Mouse (Mus musculus) small intestine, adult 2 months (tissue): ENCODE data around the gene Fbxl16. TPM values are rescaled to one million over a fixed set of nuclear protein-coding genes. Genes with fewer than 3 reads are reported as not detected.

Experiments
- H3K27ac ChIP-seq: fragments of 200-500 bp; 2 replicates; pipeline ENCODE4 v1.5.1; 2012; ENCODE audit warnings: low read depth, low read length, control low read depth, inconsistent platforms; ENCODE audit not compliant: insufficient read depth
- H3K27me3 ChIP-seq: fragments of 200-500 bp; 2 replicates; pipeline ENCODE4 v1.6.1; 2012; ENCODE audit warnings: mild to moderate bottlenecking, moderate library complexity, low read length, inconsistent platforms; ENCODE audit not compliant: control insufficient read depth, insufficient read depth
- H3K36me3 ChIP-seq: fragments of 200-500 bp; 2 replicates; pipeline ENCODE4 v1.6.1; 2012; ENCODE audit warnings: mild to moderate bottlenecking, low read length, control low read depth, inconsistent platforms; ENCODE audit not compliant: control insufficient read depth, insufficient read depth
- H3K4me1 ChIP-seq: fragments of 200-500 bp; 2 replicates; pipeline ENCODE4 v1.6.1; 2012; ENCODE audit warnings: low read length, inconsistent platforms, mixed read lengths; ENCODE audit not compliant: control insufficient read depth, insufficient read depth, insufficient read length
- H3K4me3 ChIP-seq: fragments of 200-500 bp; 2 replicates; pipeline ENCODE4 v1.5.1; 2012; ENCODE audit warnings: low read depth, mild to moderate bottlenecking, control low read depth, inconsistent platforms, low read length, moderate library complexity
- CTCF ChIP-seq: fragments of 200-500 bp; IDR thresholded peaks from 2 replicates; pipeline ENCODE4 v1.5.1; 2012; ENCODE audit warnings: low read depth, mild to moderate bottlenecking, control low read depth, inconsistent platforms, low read length, moderate library complexity, mixed read lengths; ENCODE audit not compliant: insufficient replicate concordance, insufficient read length; ENCODE audit errors: extremely low read depth
- POLR2A ChIP-seq: fragments of 200-500 bp; IDR thresholded peaks from 2 replicates; pipeline ENCODE4 v1.6.1; 2012; ENCODE audit warnings: low read depth, mild to moderate bottlenecking, control low read depth, inconsistent platforms, low read length, moderate library complexity
- WGBS: fragments of 180-500 bp; shearing (Covaris S2); methylation state at CpG from one replicate; pipeline ENCODE4 v1.1.7; 2018; 5-methylcytosine and 5-hydroxymethylcytosine counted together
- polyA plus RNA-seq: library from polyadenylated mRNA; depleted of rRNA; stranded (reverse); fragments of >200 nt; gene quantifications from 2 replicates; pipeline ENCODE4 v1.2.3, GENCODE M21; 2012

The Fbxl16 gene
- polyA plus RNA-seq, 1 experiment, result 3.7 TPM

GRCm38 (mm10) chr17:25833961-25834594 is 25.2 kb downstream of the Fbxl16 start:
- no peaks in the 10 kb centered on the region for H3K27me3 ChIP-seq
- peak overlapping the region; percentile 80 for H3K4me3 ChIP-seq
- peak overlapping the region; percentile 99 for H3K27ac ChIP-seq
- TF ChIP-seq CTCF (no peak), POLR2A (no peak)
- 11% methylated on average over 6 of the region's 6 CpGs for WGBS
- H3K4me1 ChIP-seq, result peaks cover 49% of the 10 kb centered on the region
- H3K36me3 ChIP-seq, result peaks cover 21% of the 10 kb centered on the region

- Histone ChIP-seq H3K36me3 (peaks cover 25% of the 10 kb centered on the region), H3K4me3 (peak overlapping the region; percentile 80), H3K27me3 (no peaks in the 10 kb centered on the region), H3K27ac (no peak overlapping the region), H3K4me1 (peaks cover 52% of the 10 kb centered on the region)
- 37% methylated on average over 12 of the region's 12 CpGs for WGBS
- no peak for TF ChIP-seq POLR2A
Observed at GRCm38 (mm10) chr17:25834595-25835222, 25.8 kb downstream of the Fbxl16 start.

GRCm38 (mm10) chr17:25835301-25835700 is 26.4 kb downstream of the Fbxl16 start:
- TF ChIP-seq POLR2A, result no peak
- TF ChIP-seq CTCF, result no peak
- H3K4me3 ChIP-seq, result 0 out of 2 replicates have a peak overlapping the region, but pooled peaks have one; percentile 80
- WGBS, result 80% methylated on average over 7 of the region's 7 CpGs
- H3K4me1 ChIP-seq, result peaks cover 52% of the 10 kb centered on the region
- H3K27me3 ChIP-seq, result no peaks in the 10 kb centered on the region
- no peak overlapping the region for H3K27ac ChIP-seq
- peaks cover 29% of the 10 kb centered on the region for H3K36me3 ChIP-seq

GRCm38 (mm10) chr17:25835816-25836215 is 26.9 kb downstream of the Fbxl16 start:
- peaks cover 28% of the 10 kb centered on the region for H3K36me3 ChIP-seq
- H3K4me1 ChIP-seq, result peaks cover 50% of the 10 kb centered on the region
- no peaks in the 10 kb centered on the region for H3K27me3 ChIP-seq
- no peak overlapping the region for H3K4me3 ChIP-seq
- WGBS, result 89% methylated on average over 16 of the region's 16 CpGs
- TF ChIP-seq CTCF (no peak), POLR2A (no peak)
- H3K27ac ChIP-seq, result no peak overlapping the region

GRCm38 (mm10) chr17:25836397-25837075 is 27.7 kb downstream of the Fbxl16 start:
- H3K4me3 ChIP-seq, result peak overlapping the region; percentile 43
- peaks cover 28% of the 10 kb centered on the region for H3K36me3 ChIP-seq
- H3K4me1 ChIP-seq, result peaks cover 44% of the 10 kb centered on the region
- TF ChIP-seq POLR2A (no peak), CTCF (no peak)
- WGBS, result 23% methylated on average over 23 of the region's 23 CpGs
- H3K27ac ChIP-seq, result no peak overlapping the region
- H3K27me3 ChIP-seq, result no peaks in the 10 kb centered on the region

- WGBS, result 4% methylated on average over 29 of the region's 29 CpGs
- H3K4me3 ChIP-seq, result peak within 1 kb of the TSS; percentile 43
- H3K27ac ChIP-seq, result 0 out of 2 replicates have a peak within 1 kb of the TSS, but pooled peaks have one; percentile 4
Observed at GRCm38 (mm10) chr17:25837076-25837410, 28.2 kb downstream of the Fbxl16 start, which contains the start of gene Rhbdl1. Gene Rhbdl1 (minus strand): TSS chr17:25837295.

GRCm38 (mm10) chr17:25837533-25837932 is 28.6 kb downstream of the Fbxl16 start:
- Histone ChIP-seq H3K4me3 (no peak overlapping the region), H3K36me3 (peaks cover 35% of the 10 kb centered on the region), H3K4me1 (peaks cover 39% of the 10 kb centered on the region), H3K27ac (0 out of 2 replicates have a peak overlapping the region, but pooled peaks have one; percentile 4), H3K27me3 (no peaks in the 10 kb centered on the region)
- WGBS, result 80% methylated on average over 3 of the region's 3 CpGs
- TF ChIP-seq POLR2A, result no peak
- no peak for TF ChIP-seq CTCF

More at GRCm38 (mm10) chr17:25837076-25837410, 28.2 kb downstream of the Fbxl16 start, which contains the start of gene Rhbdl1:
- H3K36me3 ChIP-seq, result peaks cover 31% of the 10 kb centered on the region
- peaks cover 39% of the 10 kb centered on the region for H3K4me1 ChIP-seq
- no peak for TF ChIP-seq POLR2A
- TF ChIP-seq CTCF, result no peak
- H3K27me3 ChIP-seq, result no peaks in the 10 kb centered on the region
